Mouse (Mus musculus): ENCODE measurements around the gene Fblim1. TPM values are rescaled to one million over a fixed set of nuclear protein-coding genes. Genes with fewer than 3 reads are reported as not detected.

The Fblim1 gene
- polyA plus RNA-seq, 1 experiment from 2014 or later = 52.8 TPM

- no peak overlapping the region for H3K9ac ChIP-seq (ENCODE audit: low read depth, low read length)
- H3K9me3 ChIP-seq (ENCODE audit: control insufficient read depth) = no peaks in the 10 kb centered on the region
- no peak for TF ChIP-seq CTCF (IDR thresholded peaks at IDR 0.05; ENCODE audit: low read depth)
- no peak overlapping the region for H3K4me2 ChIP-seq (replicated peaks; ENCODE audit: low read depth)
- 87% methylated on average over 11 of the region's 11 CpGs for WGBS
- H3K27ac ChIP-seq (ENCODE audit: low read depth, low read length) = no peak overlapping the region
- peaks cover 52% of the 10 kb centered on the region for H3K36me3 ChIP-seq (ENCODE audit: control insufficient read depth, insufficient read depth)
- H3K4me1 ChIP-seq (replicated peaks; ENCODE audit: control insufficient read depth, insufficient read depth, low read length) = 0 out of 2 replicates have a peak, but pooled peaks cover 3% of the 10 kb centered on the region
- no peaks in the 10 kb centered on the region for H3K27me3 ChIP-seq (replicated peaks; ENCODE audit: control insufficient read depth, insufficient read depth, low read length)
- no peak overlapping the region for H3K4me3 ChIP-seq (ENCODE audit: low read depth, low read length)
- no peak for ATAC-seq
These were observed 10.8 kb downstream of the Fblim1 start for GRCm38 (mm10) chr4:141595138-141595537.

GRCm38 (mm10) chr4:141591547-141591946 lies 14.3 kb downstream of the Fblim1 start:
- WGBS = 14% methylated on average over 3 of the region's 3 CpGs
- H3K4me3 ChIP-seq (ENCODE audit: low read depth, low read length) = no peak overlapping the region
- H3K27ac ChIP-seq (ENCODE audit: low read depth, low read length) = no peak overlapping the region
- no peak overlapping the region for H3K4me2 ChIP-seq (replicated peaks; ENCODE audit: low read depth)
- no peaks in the 10 kb centered on the region for H3K27me3 ChIP-seq (replicated peaks; ENCODE audit: control insufficient read depth, insufficient read depth, low read length)
- H3K9ac ChIP-seq (ENCODE audit: low read depth, low read length) = no peak overlapping the region
- peak; percentile 89 for TF ChIP-seq CTCF (IDR thresholded peaks at IDR 0.05; ENCODE audit: low read depth)
- peaks cover 86% of the 10 kb centered on the region for H3K36me3 ChIP-seq (ENCODE audit: control insufficient read depth, insufficient read depth)
- ATAC-seq = no peak
- no peaks in the 10 kb centered on the region for H3K9me3 ChIP-seq (ENCODE audit: control insufficient read depth)
- H3K4me1 ChIP-seq (replicated peaks; ENCODE audit: control insufficient read depth, insufficient read depth, low read length) = no peaks in the 10 kb centered on the region

DNA sequence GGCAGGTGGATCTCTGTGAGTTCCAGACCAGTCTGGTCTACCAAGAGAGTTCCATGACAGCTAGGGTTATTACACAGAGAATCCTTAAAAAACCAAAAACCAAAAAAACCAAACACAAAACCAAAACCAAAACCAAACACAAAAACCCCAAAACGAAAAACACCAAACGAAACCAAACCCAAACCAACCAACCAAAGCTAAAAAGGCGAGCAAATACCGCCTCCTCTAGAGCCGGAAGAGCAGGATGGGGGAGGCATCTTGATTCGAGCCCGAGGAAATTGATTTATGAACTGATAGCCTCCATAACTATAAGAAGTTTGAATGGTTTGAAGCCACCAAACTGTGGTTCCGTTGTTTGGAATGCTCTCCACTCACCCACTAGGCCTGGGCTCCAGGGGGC lies 22.0 kb downstream of the Fblim1 start:
- H3K9ac ChIP-seq (ENCODE audit: low read depth, low read length) = no peak overlapping the region
- no peaks in the 10 kb centered on the region for H3K4me1 ChIP-seq (replicated peaks; ENCODE audit: control insufficient read depth, insufficient read depth, low read length)
- 91% methylated on average over 8 of the region's 8 CpGs for WGBS
- H3K36me3 ChIP-seq (ENCODE audit: control insufficient read depth, insufficient read depth) = peaks cover 81% of the 10 kb centered on the region
- ATAC-seq = no peak
- no peak overlapping the region for H3K27ac ChIP-seq (ENCODE audit: low read depth, low read length)
- no peaks in the 10 kb centered on the region for H3K9me3 ChIP-seq (ENCODE audit: control insufficient read depth)
- H3K27me3 ChIP-seq (replicated peaks; ENCODE audit: control insufficient read depth, insufficient read depth, low read length) = no peaks in the 10 kb centered on the region
- no peak overlapping the region for H3K4me3 ChIP-seq (ENCODE audit: low read depth, low read length)
- no peak for TF ChIP-seq CTCF (IDR thresholded peaks at IDR 0.05; ENCODE audit: low read depth)
- H3K4me2 ChIP-seq (replicated peaks; ENCODE audit: low read depth) = no peak overlapping the region

DNA sequence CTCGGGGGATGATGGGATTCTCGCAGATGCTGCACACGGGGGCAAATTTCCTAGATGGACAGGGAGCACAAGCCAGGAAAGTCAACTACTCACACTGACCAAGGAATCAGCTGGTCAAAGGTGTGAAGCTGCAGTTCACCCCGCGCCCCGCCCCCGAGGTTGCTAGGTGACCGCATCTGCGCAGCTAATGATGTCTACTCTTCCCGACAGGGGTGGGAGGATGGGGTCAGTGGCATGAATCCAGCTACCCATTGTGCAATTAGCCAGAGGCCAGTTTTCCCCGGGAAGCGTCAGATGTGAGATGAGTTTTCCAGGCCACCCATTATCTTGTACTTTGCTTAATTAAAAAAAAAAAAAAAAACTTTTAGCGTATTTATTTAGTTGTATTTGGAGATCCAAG lies 24.8 kb downstream of the Fblim1 start:
- 92% methylated on average over 13 of the region's 13 CpGs for WGBS
- no peaks in the 10 kb centered on the region for H3K4me1 ChIP-seq (replicated peaks; ENCODE audit: control insufficient read depth, insufficient read depth, low read length)
- H3K4me3 ChIP-seq (ENCODE audit: low read depth, low read length) = no peak overlapping the region
- no peak for ATAC-seq
- no peak overlapping the region for H3K27ac ChIP-seq (ENCODE audit: low read depth, low read length)
- H3K9me3 ChIP-seq (ENCODE audit: control insufficient read depth) = no peaks in the 10 kb centered on the region
- H3K36me3 ChIP-seq (ENCODE audit: control insufficient read depth, insufficient read depth) = peaks cover 78% of the 10 kb centered on the region
- H3K27me3 ChIP-seq (replicated peaks; ENCODE audit: control insufficient read depth, insufficient read depth, low read length) = no peaks in the 10 kb centered on the region
- H3K4me2 ChIP-seq (replicated peaks; ENCODE audit: low read depth) = no peak overlapping the region
- TF ChIP-seq CTCF (IDR thresholded peaks at IDR 0.05; ENCODE audit: low read depth) = no peak
- no peak overlapping the region for H3K9ac ChIP-seq (ENCODE audit: low read depth, low read length)

DNA sequence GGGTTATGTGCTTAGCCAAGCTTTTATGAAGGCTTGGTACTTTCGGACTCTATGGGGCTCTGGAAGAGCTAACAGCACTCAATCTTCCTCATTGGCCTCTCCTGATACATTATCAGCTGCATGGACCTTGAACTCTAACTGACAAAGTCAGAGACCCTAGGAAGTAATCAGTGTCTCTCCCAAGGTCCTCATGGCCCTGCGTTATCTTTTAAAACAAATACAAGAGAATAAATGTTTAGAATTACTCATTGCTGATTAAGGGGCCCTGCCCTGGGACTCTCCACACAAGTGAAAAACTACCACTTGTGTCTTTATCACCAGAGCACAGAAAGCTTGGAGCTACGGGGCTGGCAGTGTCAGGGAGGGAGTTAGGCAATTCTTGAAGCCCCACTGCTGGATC lies 27.1 kb downstream of the Fblim1 start:
- Histone ChIP-seq H3K4me2 (replicated peaks; ENCODE audit: low read depth) (no peak overlapping the region), H3K9me3 (ENCODE audit: control insufficient read depth) (no peaks in the 10 kb centered on the region), H3K36me3 (ENCODE audit: control insufficient read depth, insufficient read depth) (peaks cover 61% of the 10 kb centered on the region), H3K4me1 (replicated peaks; ENCODE audit: control insufficient read depth, insufficient read depth, low read length) (no peaks in the 10 kb centered on the region; the same call in none of the 2 replicates), H3K4me3 (ENCODE audit: low read depth, low read length) (no peak overlapping the region), H3K27me3 (replicated peaks; ENCODE audit: control insufficient read depth, insufficient read depth, low read length) (no peaks in the 10 kb centered on the region), H3K9ac (ENCODE audit: low read depth, low read length) (no peak overlapping the region), H3K27ac (ENCODE audit: low read depth, low read length) (peak overlapping the region; percentile 63)
- 17% methylated on average over 3 of the region's 3 CpGs for WGBS
- no peak for TF ChIP-seq CTCF (IDR thresholded peaks at IDR 0.05; ENCODE audit: low read depth)
- peak; percentile 86 for ATAC-seq

DNA sequence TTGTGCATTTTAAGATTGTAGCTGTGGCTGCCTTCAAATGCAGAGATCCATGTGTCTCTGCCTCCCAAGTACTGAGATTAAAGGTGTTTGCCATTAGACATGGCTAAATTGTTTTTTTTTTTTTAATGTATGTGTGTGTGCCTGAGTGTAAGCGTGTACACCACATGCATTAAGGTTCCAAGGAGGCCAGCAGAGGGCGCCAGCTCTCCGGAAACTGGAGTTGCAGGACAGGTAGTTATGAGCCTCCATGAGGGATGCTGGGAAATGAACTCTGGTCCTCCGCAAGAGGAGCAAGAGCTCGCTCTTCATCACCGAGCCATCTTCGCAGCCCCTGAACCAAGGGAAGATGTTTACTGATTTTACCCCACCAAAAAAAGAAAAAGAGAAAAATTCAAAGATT lies 29.0 kb downstream of the Fblim1 start:
- TF ChIP-seq CTCF (IDR thresholded peaks at IDR 0.05; ENCODE audit: low read depth) = peak; percentile 61
- ATAC-seq = no peak
- 97% methylated on average over 7 of the region's 7 CpGs for WGBS

DNA sequence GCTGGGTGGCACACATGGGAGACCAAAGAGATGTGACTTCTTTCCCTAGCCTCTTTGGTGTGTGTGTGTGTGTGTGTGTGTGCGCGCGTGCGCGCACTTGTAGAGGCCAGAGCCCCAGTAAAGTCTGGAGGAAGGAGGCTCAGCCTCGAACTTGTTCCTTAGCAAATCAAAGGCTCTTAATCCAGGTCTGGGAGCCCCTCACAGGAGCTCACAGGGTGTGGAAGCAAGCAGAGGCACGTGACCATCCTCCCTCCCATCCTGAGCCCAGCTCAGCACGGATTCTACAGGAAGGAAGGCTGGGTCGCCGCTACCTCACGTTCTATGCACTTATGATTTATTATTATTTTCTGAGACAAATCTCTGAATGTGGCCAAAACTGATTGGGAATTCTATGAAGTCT lies 29.5 kb downstream of the Fblim1 start:
- H3K4me3 ChIP-seq (ENCODE audit: low read depth, low read length) = no peak overlapping the region
- no peaks in the 10 kb centered on the region for H3K9me3 ChIP-seq (ENCODE audit: control insufficient read depth)
- H3K27ac ChIP-seq (ENCODE audit: low read depth, low read length) = no peak overlapping the region
- no peak for TF ChIP-seq CTCF (IDR thresholded peaks at IDR 0.05; ENCODE audit: low read depth)
- H3K9ac ChIP-seq (ENCODE audit: low read depth, low read length) = no peak overlapping the region
- H3K4me2 ChIP-seq (replicated peaks; ENCODE audit: low read depth) = no peak overlapping the region
- no peaks in the 10 kb centered on the region for H3K27me3 ChIP-seq (replicated peaks; ENCODE audit: control insufficient read depth, insufficient read depth, low read length)
- WGBS = 86% methylated on average over 11 of the region's 11 CpGs
- ATAC-seq = no peak
- peaks cover 42% of the 10 kb centered on the region for H3K36me3 ChIP-seq (ENCODE audit: control insufficient read depth, insufficient read depth)
- H3K4me1 ChIP-seq (replicated peaks; ENCODE audit: control insufficient read depth, insufficient read depth, low read length) = peaks cover 7% of the 10 kb centered on the region

More for the DNA sequence above, 29.0 kb downstream of the Fblim1 start:
- H3K4me1 ChIP-seq (replicated peaks; ENCODE audit: control insufficient read depth, insufficient read depth, low read length) = peaks cover 7% of the 10 kb centered on the region
- no peaks in the 10 kb centered on the region for H3K9me3 ChIP-seq (ENCODE audit: control insufficient read depth)
- H3K4me2 ChIP-seq (replicated peaks; ENCODE audit: low read depth) = no peak overlapping the region
- no peak overlapping the region for H3K4me3 ChIP-seq (ENCODE audit: low read depth, low read length)
- no peak overlapping the region for H3K27ac ChIP-seq (ENCODE audit: low read depth, low read length)
- H3K36me3 ChIP-seq (ENCODE audit: control insufficient read depth, insufficient read depth) = peaks cover 44% of the 10 kb centered on the region
- no peaks in the 10 kb centered on the region for H3K27me3 ChIP-seq (replicated peaks; ENCODE audit: control insufficient read depth, insufficient read depth, low read length)
- H3K9ac ChIP-seq (ENCODE audit: low read depth, low read length) = no peak overlapping the region
